Mouse (Mus musculus) kidney, postnatal 36 days (tissue): ENCODE measurements at regions not wholly inside any gene's neighbourhood (a gene's known extent, or its start where the extent isn't known, plus 50 kb on each side); places are given as distances from the start of the nearest gene placed in this dataset.

Experiments used
- DNase-seq, 2 experiments: peaks; one replicate each; pipeline ENCODE4 v3.0.0; 2021 to 2022; ENCODE audit warnings: mixed read lengths in 2 of 2

DNA sequence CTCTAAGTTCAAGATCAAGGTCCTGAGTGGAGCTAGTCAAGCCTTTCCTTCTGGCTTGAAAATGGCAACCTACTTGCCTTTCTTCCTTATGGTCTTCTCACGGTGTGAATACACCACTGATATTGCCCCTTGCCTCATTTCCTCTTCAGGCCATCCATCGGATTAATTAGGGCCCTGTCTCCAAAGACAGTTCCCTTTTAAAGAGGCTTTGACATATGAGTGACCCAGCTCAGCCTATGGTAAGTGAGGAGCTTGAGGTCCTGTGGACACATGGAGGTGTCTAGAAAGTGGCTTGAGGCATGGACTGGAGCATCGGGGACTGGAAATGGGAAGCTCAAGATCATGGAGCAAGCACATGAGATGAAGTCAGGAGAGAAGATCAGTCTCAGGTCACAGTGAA lies 201.5 kb downstream of the Gm10260 start:
- no peak for DNase-seq

DNA sequence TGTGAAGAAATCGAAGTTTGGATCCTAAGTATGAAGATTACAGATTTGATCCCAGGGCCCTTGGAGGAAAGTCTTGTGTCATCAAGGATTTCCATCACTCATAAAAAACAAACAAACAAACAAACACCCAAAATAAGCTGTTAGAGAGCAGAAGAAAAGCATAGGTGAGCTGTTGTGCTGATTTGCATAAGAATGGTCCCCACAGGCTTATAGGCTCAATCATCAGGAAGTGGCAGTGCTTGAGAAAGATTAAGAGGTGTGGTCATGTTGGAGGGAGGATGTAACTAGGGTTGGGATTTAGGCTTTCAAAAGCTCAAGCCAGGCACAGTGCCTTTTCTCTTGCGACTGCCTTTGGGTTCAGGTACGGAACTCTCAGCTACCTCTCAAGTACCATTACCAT lies 205.1 kb downstream of the Gm10260 start:
- DNase-seq = no peak

- DNase-seq = no peak
These were observed 205.8 kb downstream of the Gm10260 start for GRCm38 (mm10) chr13:97554601-97555000.

DNA sequence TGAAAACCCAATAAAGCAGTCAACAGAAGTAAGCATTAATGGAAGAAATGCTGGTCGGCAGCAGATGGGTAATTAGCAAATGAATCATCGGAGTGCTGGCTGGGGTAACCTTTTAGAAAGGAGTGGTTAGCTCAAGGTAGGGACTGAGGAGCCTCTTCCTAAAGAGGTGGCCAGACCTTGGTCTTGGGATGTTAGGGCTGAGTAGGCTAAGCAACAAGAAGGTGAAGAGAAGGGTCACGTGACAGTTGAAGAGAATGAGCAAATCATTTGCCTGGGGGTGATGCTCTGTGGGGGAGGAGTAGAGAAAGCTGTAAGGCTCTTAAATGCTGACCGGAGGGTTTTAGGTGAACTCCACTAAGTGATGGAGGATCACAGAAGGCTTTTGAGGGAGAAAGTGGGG lies 208.2 kb downstream of the Gm10260 start:
- no peak for DNase-seq

DNA sequence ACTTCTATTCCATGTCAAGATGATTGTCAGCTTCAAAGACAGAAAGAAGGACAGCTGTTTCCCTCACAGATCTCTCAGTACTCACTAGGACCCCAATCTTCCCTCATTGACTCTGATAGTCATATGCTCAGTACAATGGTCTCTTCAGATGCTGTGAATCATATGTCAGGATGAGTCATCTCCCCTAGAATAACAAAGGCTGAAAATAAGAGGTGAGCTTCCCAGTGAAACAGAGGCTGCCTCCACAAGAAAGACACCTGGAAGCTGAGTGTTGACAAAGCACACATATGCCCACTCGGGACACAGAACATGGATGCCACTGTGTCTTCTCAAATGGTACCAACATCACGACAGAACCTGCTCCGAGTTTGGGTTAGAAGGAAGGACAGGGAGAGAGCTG lies 209.6 kb downstream of the Gm10260 start:
- DNase-seq = no peak

- no peak for DNase-seq
These were observed 210.3 kb downstream of the Gm10260 start for GRCm38 (mm10) chr13:97550172-97550571.

DNA sequence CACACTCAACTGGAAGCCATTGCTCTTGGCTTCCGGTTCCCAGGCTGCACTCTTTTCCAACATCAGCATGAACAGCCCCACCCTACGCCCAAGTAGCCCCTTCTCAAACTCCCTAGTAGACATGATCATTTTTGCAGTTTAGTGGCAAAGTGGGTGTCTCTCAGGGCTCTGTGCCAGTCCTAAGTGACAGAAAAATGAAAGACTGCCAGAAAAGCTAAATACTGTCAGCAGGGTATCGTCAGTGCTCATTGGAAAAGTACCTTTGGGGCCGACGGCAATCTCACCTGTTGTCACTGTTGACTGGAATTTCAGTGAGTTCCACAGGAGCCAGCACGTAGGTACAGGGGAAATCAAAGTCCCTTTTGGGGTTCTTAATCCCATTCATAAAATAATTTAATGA lies 211.0 kb downstream of the Gm10260 start:
- no peak for DNase-seq

GRCm38 (mm10) chr13:97548527-97548977 lies 211.9 kb downstream of the Gm10260 start:
- DNase-seq = peak; percentile 72 to 74

- peak in 1 of 2 experiments; percentile 30 for DNase-seq
These were observed 213.5 kb downstream of the Gm10260 start for GRCm38 (mm10) chr13:97546936-97547335.

GRCm38 (mm10) chr13:97545971-97546454 lies 214.4 kb downstream of the Gm10260 start:
- no peak for DNase-seq

GRCm38 (mm10) chr13:97539686-97540085 lies 220.7 kb downstream of the Gm10260 start:
- DNase-seq = no peak

- no peak for DNase-seq
These were observed 222.0 kb downstream of the Gm10260 start for GRCm38 (mm10) chr13:97538441-97538840.

DNA sequence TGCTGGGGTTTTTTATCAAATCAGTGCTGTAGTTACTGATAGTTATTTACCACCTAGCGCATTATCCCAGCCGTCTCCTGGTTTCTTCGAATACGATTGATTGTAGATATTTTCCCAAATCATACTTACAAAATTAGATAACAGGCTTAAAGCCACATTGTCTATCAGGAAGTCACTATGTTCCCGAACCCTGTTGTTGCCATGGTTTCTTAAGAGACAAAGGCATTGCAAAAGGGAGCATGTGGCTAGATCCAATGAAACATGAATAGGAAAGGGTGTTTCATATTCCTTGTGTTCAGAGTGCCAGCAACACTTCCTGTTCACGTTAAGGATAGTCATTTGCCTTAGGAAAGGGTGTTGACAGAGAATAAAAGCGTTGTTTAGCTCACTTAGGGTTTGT lies 222.7 kb downstream of the Gm10260 start:
- DNase-seq = no peak

DNA sequence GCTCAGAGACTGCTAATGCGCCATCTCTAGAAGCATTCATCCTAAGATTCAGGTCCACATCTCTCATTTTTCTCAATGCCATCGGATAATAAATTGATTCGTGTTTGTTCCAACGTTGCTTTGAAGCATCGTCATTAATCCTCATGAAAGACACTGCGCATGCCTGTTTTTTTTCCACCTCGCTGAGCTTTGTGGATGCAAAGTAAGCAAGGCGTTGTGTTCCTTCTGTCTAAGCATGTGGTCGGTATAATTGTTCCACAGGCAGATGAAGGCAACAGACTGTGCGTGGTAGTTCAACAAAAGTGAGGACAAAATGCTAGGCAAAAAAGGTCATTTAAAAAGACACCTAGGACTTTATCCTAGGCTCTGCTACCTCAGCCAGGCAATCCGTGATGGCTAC lies 223.2 kb downstream of the Gm10260 start:
- DNase-seq = no peak

DNA sequence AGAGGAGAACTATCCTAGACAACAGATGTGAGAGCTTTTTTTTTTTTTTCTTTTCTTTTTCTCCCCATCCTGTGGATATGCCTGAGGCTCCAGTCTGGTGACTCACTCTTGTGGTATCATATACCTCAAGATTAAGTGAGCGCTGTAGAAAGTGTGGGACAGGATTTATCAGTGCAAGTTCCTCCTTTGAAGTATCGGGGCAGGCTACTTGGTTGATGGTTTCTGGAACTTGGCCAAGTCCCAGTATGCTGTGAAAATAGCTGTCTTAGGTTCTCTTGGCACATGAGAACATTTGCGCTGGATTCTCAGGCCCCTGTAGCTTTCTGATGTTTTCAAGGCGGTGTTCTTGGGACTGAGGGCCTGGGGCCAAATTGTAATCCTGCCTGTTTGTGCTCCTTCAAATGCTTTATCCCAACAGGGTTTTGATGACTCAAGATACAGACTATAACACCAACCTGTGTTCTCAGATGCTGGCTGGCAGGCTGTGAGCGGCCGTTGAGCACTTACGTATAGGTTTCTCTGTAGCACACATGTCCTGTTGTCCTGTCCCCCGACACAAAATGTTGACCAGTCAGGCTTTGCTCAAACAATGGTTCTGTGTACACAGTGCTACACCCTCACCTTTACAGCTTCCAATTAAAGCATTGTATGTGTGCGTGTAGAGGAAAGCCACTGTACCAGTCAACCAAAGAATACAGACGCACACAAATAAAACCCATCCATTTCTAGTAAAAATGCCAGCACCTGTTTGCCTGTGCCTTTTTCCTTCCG lies 226.4 kb downstream of the Gm10260 start:
- DNase-seq = peak in 1 of 2 experiments; percentile 16

- peak; percentile 37 to 38 for DNase-seq
These were observed 229.3 kb downstream of the Gm10260 start for GRCm38 (mm10) chr13:97531181-97531580.

DNA sequence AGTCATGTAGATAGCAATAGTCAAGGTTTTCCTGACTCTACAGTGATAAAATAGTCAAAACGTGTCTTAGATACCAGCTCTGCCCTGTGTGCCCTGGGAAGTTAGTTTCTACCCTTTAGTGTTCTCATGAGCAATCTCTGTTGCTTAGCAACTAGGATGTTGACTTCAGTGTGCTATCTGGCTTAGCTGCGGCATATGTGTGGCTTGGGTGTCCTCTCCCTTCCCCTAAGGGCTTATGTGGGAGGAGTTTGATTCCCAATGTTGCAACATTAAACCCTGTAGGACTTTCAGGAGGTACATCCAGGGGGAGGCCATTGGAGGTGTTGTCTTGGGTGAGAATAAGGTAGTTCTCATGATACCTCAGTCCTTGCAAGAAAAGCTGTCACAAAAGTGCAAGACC lies 229.9 kb downstream of the Gm10260 start:
- DNase-seq = no peak

DNA sequence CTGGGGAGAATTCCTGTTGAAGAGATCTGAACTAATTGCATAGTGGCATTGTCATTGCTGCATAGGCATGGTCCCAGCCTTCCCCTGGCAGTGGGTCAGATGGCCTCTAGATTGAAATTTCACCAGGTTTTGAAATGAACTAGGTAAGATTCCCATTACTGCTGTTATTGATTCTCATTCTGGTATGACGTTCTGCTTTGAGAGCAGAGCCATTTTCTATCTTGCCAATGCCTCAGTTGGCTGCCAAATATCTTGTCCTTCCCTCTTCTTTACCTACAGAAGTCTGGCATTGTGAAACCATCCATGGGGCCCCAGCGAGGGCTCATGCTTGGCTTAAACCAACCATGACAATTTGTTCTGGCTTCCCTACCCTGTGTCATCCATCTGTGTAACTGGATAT lies 232.5 kb downstream of the Gm10260 start:
- no peak for DNase-seq

GRCm38 (mm10) chr13:97524847-97525434 lies 235.5 kb downstream of the Gm10260 start:
- DNase-seq = peak in 1 of 2 experiments; percentile 13

DNA sequence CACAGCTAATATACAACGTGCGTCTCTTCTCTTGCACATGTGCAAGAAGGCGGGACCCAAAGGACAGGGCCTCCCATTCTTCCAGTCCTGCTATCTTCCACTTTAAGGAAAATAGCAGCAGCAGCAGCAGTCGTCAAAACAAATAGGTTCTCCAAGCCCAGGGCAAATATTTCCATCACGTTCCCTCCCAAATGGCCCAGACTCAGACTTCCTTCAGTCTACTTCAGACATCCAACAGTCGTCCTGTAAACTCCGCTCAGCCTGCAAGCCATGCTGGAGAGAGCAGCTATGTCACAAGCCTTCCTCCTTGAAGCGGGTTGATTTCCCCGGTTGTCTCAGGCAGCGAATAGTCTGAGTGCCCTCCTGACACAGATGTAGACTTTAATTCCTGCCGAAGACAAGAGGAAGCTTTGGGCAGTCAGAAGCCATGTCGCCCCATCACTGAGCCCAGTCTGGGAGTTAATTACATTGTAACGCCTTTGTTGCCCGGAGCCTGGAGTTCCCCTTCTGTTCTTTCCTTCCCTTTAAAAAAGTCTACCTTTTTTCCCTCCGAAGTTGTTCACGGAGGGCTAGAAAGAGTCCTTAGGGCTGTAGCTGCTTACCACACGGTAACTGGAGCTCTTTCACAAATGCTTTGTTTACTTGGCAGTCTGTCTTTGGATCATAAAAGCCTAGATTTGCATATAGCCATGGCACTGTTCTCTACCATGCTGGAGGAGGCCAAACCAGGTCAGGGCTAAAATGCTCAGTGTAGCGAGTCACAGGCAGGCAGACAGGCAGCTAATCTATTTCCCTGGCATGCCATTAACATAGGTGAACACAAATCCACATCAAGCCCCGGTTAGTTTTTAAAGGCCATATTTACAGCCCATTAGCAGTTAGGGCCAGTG lies 236.7 kb downstream of the Gm10260 start:
- DNase-seq = peak; percentile 31 to 67

DNA sequence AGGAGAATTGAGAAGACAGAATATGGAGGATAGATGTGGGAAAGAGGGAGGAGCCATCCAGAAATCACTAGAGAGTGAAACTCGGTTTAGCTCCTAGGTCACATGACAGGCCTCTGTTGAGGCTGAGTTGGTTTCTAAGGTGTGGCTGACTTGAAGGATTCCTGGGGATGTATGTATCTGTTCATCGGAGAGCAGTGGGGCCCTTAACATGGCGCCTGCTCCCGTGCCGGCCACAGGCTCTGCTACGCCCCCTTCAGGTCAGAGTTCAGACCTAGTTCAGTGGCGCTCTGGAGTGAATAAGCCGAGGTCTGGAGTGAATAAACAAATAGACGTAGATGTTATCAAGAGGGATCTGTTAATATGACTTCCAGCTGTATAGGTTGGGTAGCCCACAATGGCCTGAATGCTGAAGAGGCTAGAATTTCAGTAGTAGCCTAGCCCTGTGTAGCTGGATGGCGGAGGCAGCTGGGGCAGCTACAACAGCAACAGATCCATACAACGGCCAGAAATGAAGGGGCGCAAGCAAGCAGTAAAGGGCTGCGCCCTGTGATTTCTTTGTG lies 239.4 kb downstream of the Gm10260 start:
- no peak for DNase-seq

GRCm38 (mm10) chr13:97516731-97517130 lies 243.7 kb downstream of the Gm10260 start:
- no peak for DNase-seq
